Mouse (Mus musculus) ES-E14 (cell line): ENCODE data around the gene Olfr316.

Experiments
- ZC3H11A ChIP-seq: IDR thresholded peaks from 2 replicates; pipeline ENCODE4 v1.6.1; 2012; ENCODE audit warnings: low read depth, mild to moderate bottlenecking, inconsistent platforms, low read length, borderline replicate concordance
- ZNF384 ChIP-seq: IDR thresholded peaks from 2 replicates; pipeline ENCODE4 v1.6.1; 2012; ENCODE audit warnings: low read depth, low read length, inconsistent platforms

- TF ChIP-seq ZC3H11A = no peak
- no peak for TF ChIP-seq ZNF384
Measured at GRCm38 (mm10) chr11:58803871-58804270, 51.3 kb downstream of the Olfr316 start.
